Mouse (Mus musculus): ENCODE measurements around the gene Fam81b.
"Not testable (repeated sequence)": the region's sequence is repeated elsewhere in the genome, so short reads cannot be mapped to it uniquely, and the experiment has no call there.

The Fam81b gene

DNA sequence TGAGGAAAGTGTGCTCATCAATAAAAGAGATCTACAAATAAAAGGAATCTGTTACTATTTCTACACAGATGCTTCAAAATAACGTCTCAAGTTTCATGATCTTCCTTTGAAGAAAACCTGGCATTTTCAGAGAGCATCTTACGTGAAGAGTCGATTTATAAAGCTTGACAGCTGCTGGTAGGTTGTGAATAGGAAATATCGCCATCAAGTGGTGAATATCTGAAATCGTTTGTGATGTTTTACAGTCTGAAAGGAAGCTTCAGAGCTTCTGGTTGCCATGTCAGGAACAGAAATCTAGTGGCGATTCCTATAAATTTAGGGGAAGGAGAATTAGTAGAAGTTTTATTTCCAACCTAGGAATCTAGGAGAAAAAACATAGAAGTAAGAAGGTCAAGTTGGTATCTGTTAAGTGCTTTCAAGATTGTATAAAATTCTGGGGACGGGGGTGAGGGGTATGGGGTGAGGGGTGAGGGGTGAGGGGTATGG lies at the start of gene Fam81b:
TSS of gene Fam81b (minus strand) at position 436 of the 486 bp plus-strand sequence.
- no peak for DNase-seq

DNA sequence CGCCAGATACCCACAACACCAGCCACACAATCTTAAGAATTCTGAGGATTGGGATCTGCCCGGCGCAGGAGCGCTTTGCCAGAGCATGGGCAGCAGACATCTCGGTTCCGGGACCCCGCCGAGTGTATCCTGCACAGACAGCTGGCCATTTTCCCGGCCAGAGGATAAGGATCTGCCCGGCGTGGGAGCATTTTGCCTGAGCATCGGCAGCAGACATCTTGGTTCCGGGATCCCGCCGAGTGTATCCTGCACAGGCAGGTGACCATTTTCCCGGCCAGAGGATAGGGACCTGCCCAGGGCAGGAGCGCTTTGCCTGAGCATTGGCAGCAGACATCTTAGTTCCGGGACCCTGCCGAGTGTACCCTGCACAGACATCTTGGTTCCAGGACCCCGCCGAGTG lies 41.1 kb upstream of the Fam81b start:
- not testable (repeated sequence) for DNase-seq

DNA sequence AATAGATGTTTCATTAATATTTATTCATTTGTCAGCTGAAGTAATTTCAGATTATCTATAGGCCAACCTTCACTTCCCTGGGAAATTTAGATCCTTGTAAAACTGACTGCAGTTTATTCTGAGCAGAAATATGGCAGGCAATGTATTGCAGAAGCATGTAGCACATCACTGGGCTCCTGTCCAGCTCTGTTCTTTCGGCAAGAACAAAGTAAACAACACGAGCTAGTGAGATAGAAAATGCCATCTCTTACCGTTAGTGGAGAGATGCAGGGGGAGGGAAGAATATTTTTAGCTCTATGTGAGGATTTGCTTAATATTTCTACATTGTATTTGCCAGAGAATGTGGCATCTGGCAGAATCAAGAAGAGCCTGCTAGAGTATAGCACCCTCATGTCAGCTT lies 13.8 kb upstream of the Fam81b start:
- no peak for DNase-seq

DNA sequence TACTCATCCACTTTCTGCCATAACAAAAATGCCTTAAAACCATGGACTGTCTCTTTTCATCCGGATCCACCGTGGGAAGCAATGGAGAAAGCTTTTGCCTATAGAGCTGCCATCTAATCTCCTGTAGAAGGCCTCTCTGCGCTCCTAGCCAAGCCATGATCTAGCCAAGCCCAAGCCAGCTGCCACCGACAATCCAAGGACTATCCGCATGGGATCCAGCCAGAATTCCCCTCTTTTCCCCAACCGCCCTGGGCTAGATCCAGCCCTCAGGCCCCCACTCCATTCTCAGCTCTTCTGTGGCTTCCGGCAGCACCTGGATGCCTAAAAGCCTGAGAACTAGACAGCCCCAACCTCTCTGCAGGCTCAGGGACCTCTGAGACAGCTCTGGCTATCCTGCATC lies 6.7 kb upstream of the Fam81b start:
- no peak for DNase-seq

DNA sequence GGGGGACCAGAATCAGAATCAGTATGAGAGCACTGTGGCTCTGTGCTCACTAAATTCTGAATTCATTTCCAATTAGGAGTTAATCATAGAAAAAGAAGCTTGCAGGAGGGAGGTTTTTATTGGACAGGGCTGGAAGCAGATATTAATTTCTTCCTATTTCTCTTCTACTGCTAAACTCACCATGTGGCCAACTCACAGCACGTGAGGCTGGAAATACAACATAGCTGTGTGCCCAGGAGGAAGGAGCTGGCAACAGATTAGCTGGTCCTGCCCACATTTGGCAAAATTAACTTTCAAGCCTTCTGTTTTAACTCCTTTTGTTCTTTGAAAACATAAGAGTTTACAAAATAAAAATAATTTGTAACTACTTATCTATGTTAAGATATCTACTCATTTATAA lies 3.9 kb upstream of the Fam81b start:
- DNase-seq = no peak

DNA sequence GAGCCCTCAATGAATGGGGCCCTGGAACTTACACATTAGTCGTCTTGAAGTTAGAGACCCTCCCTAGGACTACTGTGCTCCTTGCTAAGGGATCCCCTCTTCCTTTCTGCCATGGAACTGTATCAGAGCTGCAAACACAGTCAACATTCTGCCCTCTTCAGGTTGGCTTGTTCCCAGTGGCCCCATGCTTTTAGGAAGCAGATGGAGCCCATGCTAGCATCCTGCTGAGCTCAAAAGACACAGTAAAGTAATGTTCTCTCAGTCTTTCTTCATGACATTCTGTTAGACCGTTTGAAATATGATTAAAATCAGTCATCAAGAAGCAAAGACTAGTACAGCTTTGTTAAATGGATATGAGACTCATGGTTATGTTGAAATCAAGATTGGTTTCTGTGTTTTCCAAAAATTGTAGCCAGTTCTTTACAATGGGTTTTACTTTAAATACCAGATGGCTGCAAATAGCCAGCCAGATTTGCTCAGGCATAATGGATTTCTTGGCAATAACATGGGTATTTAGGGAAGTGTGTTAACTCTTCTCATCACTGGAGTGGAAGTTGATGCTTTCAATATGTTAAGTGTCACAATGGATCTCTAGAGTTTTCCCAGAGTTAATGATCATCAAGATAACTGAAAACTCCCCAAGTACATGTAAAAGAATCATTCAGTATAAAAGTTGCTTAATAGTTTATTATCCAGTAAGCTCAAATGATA lies 938 bp upstream of the Fam81b start:
- DNase-seq = no peak

DNA sequence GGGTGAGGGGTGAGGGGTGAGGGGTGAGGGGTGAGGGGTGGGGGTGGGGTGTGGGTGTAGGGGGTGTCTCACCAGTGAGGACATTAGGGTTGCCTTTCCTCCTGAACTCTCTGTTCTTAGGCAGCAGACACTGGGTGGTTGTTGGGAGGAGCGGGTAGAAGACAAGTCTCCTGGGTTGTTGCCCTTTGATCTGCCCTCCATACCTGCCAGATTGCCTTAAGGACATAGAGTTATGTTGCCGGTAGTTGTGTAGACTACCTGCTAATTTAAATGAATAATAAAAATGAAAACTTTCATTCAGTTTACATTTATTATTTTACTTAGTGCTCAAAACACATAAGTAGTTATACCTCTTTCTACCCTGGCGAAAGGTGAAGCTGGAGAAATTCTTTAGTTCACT lies 369 bp upstream of the Fam81b start:
- DNase-seq = no peak

DNA sequence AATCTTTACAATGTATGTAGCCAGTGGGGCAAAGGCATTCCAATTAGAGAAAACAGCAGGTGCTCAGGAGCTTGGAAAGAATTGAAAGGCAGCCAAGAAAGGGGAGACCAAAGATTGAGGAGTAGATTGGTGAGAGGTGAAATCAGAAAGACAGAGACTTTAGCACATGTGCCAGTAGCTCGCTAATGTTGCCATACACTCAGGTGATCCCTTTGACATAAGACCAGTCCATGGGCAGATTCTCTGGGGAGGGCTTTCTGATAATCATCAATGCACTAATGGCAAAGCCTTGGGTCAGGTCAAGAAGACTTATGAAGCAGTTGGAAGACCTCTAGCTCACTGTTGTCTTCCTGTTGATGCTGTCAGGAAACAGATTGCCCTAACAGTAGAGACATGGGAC lies 671 bp downstream of the Fam81b start:
- no peak for DNase-seq

DNA sequence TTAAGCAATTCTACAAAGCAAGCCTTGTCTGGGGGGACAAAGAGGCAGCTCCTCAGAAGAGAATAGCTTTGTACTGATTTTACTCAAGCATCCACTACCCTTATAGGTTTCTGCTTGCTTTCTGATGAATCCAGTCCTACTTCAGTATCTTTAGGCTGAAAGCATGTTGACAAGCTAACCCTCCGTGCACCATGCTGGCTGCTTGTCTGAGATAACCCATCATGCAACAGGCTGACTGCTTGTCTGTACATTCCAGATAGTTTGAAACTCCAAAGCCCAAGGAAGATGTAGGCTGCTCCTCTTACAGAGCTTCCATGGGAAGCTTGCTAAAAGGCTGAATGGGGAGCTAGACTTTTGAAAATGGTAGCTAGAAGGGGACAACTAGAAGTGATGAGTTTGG lies 1.7 kb downstream of the Fam81b start:
- DNase-seq = no peak

DNA sequence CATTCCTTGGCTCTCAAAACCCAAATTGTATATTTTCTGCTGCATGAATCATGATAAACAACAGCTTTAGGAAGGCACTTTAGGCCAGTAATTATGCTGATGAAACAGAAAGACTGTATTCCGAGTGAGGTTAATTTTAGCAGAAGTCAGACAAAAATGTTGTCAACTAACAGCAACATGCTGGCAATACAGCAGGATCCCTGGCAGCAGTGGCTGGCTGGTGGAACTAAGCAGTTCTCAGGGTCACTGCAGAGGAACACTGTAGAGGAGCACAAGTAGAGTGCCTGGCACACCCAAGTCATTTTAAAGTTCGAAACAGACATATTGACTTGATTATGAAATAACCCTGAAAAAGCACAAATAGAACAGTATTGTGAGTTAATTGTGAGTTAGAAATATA lies 2.8 kb downstream of the Fam81b start:
- DNase-seq = no peak

DNA sequence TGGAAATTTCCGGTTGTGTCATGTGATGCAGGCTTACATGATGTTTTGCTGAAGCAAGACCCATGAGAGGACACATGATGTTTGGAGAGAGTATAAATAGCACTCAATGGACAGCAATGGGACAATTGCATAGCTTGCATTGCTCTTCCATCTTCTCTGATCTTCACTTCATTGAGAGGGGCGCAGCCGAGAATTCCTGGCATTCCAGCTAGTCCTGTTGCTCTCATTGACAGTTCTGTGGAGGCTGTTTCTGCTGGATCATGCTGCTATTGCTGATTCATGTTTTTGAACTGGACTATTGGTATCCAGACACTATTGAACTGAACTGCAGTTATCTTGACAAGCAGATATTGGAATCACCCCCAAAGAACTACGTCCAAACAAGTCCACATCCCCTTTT lies 12.8 kb downstream of the Fam81b start:
- DNase-seq = no peak

DNA sequence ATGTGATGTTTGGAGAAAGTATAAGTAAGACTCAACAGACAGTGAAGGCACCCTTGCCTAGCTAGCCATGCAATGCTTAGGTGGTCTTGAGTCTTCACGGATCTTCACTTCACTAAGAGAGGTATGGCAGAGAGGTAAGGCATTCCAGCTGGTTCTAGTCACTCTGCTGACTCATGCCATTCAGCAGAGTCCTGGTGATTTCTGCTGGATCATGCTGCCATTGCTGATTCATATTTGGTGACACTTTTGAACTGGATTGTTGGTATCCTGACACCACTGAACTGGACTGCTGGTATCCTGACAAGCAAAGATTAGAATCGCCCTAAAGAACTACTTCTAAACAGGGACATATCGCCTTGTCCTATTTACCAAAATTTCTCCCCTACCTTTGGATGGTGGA lies 20.3 kb downstream of the Fam81b start:
- no peak for DNase-seq

DNA sequence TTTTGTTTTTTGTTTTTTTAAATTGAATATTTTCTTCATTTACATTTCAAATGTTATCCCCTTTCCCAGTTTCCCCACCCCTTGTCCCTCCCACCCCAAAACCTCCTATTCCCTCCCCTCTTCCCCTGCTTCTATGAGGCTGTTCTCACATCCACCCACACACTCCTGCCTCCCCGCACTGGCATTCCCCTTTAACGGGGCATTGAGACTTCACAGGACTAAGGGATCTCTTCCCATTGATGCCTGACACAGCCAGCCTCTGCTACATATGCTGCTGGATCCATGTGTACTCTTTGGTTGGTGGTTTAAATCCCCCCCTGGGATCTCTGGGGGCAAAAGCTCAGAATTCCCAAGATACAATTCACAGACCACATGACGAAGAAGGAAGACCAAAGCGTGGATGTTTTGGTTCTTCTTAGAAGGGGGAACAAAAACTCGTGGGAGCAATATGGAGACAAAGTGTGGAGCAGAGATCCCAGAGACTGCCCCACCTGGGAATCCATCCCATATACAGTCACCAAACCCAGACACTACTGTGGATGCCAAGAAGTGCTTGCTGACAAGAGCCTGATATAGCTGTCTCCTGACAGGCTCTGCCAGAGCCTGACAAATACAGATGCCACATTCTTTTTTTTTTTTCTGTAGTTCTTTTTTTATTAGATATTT lies 40.4 kb downstream of the Fam81b start:
- no peak for DNase-seq

DNA sequence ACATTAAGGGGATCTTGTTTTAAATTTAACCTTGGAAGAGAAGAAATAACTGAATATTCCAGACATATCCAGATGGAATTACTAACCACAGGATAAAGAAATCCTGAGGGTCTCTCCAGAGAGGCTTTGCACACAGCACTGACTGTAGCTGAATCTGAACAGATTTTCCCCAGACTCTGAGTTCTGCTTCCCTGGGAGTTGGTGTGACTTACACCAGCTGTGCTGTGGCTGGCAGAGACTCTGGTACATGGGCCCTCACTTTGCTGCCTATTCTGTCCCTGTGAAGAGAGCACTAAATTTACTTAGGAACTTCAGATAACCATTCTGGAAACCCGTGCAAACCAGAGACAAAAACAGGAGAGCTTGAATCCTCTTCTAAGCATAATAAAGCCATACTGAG lies 46.1 kb downstream of the Fam81b start:
- DNase-seq = no peak

DNA sequence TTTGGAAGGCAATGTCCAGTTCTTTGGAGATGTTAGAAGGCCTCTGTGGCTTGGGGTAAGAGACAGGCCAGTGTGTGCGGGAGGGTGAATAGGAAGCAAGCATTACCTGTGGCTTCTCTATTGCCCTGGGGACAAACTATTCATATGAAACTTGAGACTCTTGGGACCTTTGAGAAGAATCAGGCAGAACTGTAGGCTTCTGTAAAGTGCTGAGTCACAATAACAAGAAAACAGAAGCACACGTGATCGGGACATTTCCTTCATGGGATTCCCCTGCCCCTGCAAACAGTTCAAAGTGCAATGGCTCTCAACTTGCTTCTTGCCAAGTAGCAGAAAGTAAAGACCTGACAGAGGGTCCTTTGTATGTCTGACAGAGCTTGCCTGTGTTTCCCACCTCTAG lies 48.5 kb downstream of the Fam81b start:
- no peak for DNase-seq

DNA sequence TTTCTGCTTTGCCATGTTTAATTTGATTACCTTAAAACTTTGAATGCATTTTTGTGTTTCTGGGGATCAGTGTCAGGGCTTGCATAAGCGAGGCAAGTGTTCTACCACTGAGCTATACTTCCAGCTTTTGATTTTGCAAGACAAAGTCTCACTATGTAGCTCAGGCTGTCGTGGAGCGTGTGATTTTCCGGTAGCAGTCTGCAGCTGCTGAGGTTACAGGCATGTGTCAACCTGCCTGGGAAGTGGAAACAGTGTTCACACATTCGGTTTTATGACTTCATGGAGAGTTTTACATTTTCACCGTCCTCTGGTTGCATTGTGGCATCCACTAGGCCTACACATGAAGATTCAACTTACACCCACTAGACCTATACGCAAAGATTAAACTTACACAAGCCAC lies 54.8 kb downstream of the Fam81b start:
- no peak for DNase-seq

DNA sequence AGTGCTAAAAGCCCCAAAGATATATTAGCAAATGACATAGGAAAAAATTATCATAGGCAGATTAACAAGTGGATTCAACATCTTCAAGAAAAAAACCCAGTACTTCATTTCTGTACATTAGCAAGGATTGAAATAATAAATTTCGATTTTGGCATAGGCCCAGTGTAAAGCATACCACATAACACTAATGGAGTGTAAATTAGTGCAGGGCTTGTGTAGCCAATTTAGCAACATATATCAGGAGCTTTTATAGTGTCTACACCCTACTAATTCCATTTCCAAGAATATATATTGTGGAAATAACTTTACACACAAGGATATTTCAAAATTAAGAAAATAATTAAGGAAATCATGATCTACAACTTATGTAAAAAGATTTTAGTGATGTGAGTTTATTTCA lies 55.8 kb downstream of the Fam81b start:
- no peak for DNase-seq

DNA sequence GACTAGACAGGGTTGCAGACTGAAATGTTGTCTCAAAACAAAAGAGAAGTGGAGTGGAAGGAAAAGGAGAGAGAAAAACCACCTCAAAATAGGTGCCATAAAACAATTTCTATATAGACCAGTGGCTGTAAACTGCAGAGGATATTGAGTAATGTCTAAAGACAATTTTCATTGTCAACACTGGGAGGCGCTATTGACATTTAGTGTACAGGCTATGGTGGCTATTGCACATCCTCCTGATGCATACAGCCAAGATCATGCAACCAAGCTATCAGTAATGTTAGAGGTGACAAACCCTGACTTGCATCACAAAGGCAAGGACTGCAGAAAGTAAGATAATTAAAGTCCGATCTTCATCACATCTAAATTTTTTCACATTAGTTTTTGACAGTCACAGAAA lies 89.5 kb downstream of the Fam81b start:
- no peak for DNase-seq

DNA sequence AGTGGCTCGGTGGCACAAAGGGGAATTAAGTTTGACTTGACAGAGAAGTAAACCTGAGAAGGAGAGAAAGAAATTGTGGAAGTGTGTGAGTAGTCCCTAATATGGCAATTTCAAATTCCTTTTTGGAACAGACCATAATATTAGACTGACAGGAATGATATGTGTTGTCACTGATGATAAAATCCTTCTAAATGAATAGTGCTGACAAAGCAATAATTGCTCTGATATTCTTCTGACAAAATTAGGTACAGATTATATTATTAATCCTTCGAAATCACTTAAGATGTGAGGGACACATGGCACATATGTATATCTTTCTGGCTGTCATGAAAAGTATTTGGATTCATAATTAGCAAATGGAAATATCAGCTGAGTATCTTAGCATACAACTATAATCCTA lies 89.9 kb downstream of the Fam81b start:
- no peak for DNase-seq

DNA sequence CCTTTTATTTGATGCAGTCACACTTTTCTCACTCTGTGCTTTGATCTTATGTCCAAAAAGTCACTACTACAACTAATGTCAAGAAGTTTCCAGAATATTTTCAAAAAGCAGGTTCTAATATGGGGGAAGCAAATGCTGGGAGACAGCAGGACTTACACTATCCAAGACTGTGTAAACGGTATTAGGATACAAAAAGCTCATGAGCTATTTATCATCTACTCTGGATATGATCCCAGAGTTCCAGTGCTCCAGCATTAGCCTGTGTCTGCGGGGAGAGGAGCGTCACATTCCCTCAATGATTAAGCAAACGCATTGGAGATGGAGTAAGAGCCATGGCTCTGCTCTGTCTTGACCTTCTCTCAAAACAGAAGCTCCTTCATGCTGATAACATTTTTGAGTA lies 104.9 kb downstream of the Fam81b start:
- no peak for DNase-seq

DNA sequence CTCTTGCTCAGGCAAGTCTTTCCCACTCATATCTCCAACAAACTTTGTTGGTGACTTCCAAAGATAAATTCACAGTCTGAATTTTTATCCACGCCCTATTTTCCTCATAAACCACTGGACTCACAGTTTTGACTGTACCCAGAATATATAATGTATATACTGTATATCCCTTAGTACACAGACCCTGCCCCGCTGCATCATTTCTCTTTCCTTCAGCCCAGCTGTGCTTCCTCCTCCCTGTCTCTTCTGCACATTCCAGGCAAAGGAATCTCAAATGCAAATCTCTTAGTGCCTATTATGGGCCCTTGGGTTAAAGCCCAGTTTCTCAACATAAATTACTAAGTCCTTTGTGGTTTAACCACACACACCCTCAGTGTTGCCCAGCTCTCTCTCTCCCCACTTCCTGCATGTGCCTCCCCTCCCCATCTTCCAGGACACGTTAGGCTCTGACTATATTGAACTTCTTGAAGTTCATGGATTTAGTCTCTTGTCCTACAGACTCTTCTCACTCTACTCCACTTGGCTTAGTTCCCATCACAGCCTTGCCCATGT lies 107.5 kb downstream of the Fam81b start:
- no peak for DNase-seq

DNA sequence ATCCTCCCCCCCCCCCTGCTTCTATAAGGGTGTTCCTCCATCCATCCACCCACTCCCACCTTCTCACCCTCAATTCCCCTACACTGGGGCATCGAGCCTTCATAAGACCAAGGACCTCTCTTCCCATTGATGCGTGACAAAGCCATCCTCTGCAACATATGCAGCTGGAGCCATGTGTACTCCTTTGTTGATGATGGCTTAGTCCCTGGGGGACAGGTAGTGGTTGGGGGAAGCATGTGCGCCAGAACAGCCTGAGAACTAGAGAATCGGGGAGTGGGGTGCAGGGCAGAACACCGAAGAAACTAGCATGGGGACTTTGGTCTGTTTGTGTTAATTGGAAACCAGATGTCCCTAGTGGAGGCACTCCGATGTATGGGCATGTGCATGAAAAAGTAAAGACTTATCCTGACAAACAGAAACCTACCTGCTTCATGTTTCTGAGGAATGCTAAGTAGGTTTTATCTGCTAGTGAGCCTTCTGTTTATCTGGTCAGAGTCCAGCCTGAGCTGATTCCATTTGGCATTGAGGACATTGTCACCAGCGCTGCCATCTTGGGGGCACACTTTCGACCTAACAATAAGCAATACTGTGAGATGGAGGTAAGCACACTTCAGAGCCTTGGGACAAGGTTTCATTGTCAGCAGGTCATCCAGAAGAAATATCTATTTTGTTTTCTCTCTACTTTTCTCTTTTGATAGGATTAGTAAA lies 109.3 kb downstream of the Fam81b start:
- DNase-seq = no peak

DNA sequence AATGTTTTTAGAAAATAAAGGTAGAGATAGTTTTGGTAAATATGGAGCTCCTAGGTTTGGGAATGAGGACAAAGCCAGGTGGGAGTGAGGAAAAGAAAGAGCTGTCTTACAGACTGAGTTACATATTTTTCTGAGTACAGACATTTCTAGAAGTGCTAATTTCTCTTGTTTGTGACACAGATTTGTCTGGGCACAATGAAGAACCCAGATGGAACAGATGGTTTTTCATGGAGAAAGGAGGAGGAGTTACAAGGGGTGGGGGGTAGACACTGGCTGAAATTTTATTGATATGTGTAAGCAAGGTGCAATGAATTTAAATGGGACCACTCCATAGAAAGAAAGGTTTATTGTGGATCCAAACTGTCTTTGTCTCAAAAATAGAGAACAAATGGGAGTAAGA lies 109.9 kb downstream of the Fam81b start:
- no peak for DNase-seq

DNA sequence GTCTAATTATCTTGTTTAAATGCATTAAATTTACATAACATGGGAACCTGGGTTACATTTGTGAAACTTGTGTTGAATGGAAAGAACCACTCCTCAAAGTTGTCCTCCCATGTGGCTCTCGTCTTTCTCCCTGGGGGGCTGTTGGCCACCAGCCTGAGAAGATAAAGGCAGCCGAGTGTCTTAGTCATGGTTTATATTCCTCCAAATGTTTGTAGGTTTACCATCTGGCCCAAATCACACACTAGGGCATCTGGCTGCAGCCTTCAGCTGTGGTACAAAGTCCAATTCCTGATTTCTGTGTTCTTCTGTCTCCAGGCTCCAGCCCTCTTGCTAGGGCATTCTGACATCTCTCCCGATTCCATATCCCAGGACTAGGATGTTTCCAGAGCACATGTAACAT lies 114.6 kb downstream of the Fam81b start:
- no peak for DNase-seq
